Mouse (Mus musculus): ENCODE results near the gene Pitpnm2. TPM values are rescaled to one million over a fixed set of nuclear protein-coding genes. Genes with fewer than 3 reads are reported as not detected.

Gene Pitpnm2
- polyA plus RNA-seq, 1 experiment = 5.3 TPM

DNA sequence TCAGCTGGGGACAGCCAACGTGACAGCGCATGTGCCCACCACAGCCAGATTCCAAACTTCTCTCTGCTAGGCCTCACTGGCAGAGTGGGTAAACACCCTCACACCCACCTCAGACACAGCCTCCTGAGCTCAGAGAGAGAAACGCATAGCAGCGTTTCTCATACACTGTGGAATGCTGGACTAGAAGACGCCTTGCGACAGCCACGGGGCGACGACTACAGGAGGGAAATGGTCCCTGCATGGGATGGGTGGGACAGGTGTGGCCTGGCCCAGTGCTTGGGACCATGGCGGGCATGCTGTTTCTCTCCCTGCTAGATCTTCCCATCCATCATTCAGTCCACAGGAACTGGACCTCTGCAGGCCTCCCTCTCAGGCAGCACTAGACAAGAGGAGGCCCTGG lies 167.1 kb downstream of the Pitpnm2 start:
- H3K27me3 ChIP-seq (ENCODE audit: control insufficient read depth, insufficient read depth, insufficient read length) = no peaks in the 10 kb centered on the region
- H3ac ChIP-seq (ENCODE audit: control insufficient read depth, insufficient read length) = no peak overlapping the region
- TF ChIP-seq TCF12 (IDR thresholded peaks at IDR 0.05; ENCODE audit: insufficient read depth, poor library complexity, severe bottlenecking) (no peak), E2F4 (IDR thresholded peaks at IDR 0.05; ENCODE audit: insufficient read depth) (no peak)
- no peak overlapping the region for H3K4me2 ChIP-seq (ENCODE audit: low read depth)
- no peak overlapping the region for H3K4me3 ChIP-seq
- no peaks in the 10 kb centered on the region for H3K36me3 ChIP-seq (ENCODE audit: control insufficient read depth, insufficient read depth)
- H3K79me2 ChIP-seq (ENCODE audit: control insufficient read depth, insufficient read depth) = no peaks in the 10 kb centered on the region

GRCm38 (mm10) chr5:124079880-124080279 lies 169.7 kb downstream of the Pitpnm2 start:
- Histone ChIP-seq H3K4me2 (ENCODE audit: low read depth) (no peak overlapping the region), H3K27me3 (ENCODE audit: control insufficient read depth, insufficient read depth, insufficient read length) (no peaks in the 10 kb centered on the region), H3ac (ENCODE audit: control insufficient read depth, insufficient read length) (no peak overlapping the region), H3K4me3 (no peak overlapping the region), H3K79me2 (ENCODE audit: control insufficient read depth, insufficient read depth) (no peaks in the 10 kb centered on the region), H3K36me3 (ENCODE audit: control insufficient read depth, insufficient read depth) (no peaks in the 10 kb centered on the region)
- no peak for TF ChIP-seq POLR2AphosphoS2 (IDR thresholded peaks at IDR 0.05; ENCODE audit: insufficient read length, low read depth)
- no peak for TF ChIP-seq E2F4 (IDR thresholded peaks at IDR 0.05; ENCODE audit: insufficient read depth)
- no peak for TF ChIP-seq POLR2A (IDR thresholded peaks at IDR 0.05; ENCODE audit: insufficient read length, low read depth)
- no peak for TF ChIP-seq MAX (IDR thresholded peaks at IDR 0.05; ENCODE audit: low read depth)
- TF ChIP-seq TCF3 (IDR thresholded peaks at IDR 0.05; ENCODE audit: insufficient read length, low read depth) = no peak
- TF ChIP-seq REST (IDR thresholded peaks at IDR 0.05; ENCODE audit: insufficient read depth, insufficient read length) = no peak
- no peak for TF ChIP-seq USF1 (IDR thresholded peaks at IDR 0.05; ENCODE audit: low read depth)
- TF ChIP-seq SRF (IDR thresholded peaks at IDR 0.05; ENCODE audit: control insufficient read depth, insufficient read length, low read depth) = no peak

DNA sequence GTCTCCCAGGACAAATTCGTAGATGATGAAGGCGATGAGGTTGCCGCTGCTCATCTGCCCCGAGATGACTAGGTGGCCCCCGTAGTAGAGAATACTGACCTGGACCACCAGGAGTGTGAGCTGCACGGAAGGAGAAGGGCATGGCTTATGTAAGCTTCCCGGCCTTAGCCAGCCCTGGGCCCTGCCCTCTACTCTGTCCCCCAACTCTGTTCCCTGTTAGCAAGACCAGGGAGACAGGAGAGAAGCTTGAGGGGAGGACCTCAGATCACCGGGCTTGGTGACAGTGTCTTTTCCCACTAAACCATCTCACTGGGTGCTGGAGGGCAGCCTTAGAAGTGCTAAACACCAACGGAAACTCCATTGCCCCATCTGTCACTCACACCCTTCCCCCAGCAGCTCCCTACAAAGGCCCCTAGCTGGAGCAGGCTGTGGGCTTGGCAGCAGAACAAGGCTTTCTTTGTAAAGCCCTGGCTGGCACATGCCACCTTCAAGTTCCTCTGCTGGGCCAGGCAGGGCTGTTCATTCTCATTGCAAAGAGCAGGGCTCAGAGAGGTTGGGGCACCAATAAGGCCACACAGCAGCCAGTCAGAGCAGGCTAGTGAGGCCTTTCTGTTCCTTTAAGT lies 170.7 kb downstream of the Pitpnm2 start:
- TF ChIP-seq POLR2AphosphoS2 (IDR thresholded peaks at IDR 0.05; ENCODE audit: insufficient read length, low read depth) = no peak
- no peak overlapping the region for H3K4me3 ChIP-seq
- no peaks in the 10 kb centered on the region for H3K79me2 ChIP-seq (ENCODE audit: control insufficient read depth, insufficient read depth)
- no peak overlapping the region for H3ac ChIP-seq (ENCODE audit: control insufficient read depth, insufficient read length)
- no peak overlapping the region for H3K4me2 ChIP-seq (ENCODE audit: low read depth)
- H3K27me3 ChIP-seq (ENCODE audit: control insufficient read depth, insufficient read depth, insufficient read length) = no peaks in the 10 kb centered on the region
- H3K36me3 ChIP-seq (ENCODE audit: control insufficient read depth, insufficient read depth) = no peaks in the 10 kb centered on the region

DNA sequence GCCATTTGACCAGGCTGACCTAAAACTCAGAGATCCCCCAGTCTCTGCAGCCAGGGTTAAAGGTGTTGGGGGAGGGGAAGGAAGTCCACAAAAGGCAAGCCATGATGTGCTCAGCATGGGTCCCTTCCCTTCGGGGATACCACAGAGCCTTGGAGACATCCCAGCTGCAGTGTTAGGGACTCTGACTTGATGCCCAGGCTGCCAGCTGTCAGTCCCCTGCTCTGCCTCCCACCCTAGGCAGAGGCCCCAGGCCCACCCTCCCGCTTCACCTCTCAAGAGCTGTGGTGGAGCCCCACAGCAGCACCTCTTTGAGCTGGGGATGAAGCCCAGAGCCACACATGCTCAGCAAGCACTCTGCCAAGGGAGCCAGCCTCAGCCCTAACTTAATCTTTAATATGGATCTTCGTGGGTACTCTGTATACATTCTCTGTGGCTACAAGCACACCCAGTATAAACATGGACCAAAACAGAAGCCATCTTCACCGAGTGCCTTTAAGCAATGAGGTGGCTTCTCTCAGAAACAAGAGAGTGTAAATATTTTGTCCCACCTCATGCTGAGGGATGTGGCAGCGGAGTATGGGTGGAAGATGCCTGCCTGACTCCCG lies 171.6 kb downstream of the Pitpnm2 start:
- Histone ChIP-seq H3K27me3 (ENCODE audit: control insufficient read depth, insufficient read depth, insufficient read length) (no peaks in the 10 kb centered on the region), H3ac (ENCODE audit: control insufficient read depth, insufficient read length) (no peak overlapping the region), H3K36me3 (ENCODE audit: control insufficient read depth, insufficient read depth) (no peaks in the 10 kb centered on the region), H3K4me3 (no peak overlapping the region), H3K4me2 (ENCODE audit: low read depth) (no peak overlapping the region), H3K79me2 (ENCODE audit: control insufficient read depth, insufficient read depth) (no peaks in the 10 kb centered on the region)
- TF ChIP-seq SRF (IDR thresholded peaks at IDR 0.05; ENCODE audit: control insufficient read depth, insufficient read length, low read depth) (no peak), TCF3 (IDR thresholded peaks at IDR 0.05; ENCODE audit: insufficient read length, low read depth) (no peak), POLR2A (IDR thresholded peaks at IDR 0.05; ENCODE audit: insufficient read length, low read depth) (no peak)

DNA sequence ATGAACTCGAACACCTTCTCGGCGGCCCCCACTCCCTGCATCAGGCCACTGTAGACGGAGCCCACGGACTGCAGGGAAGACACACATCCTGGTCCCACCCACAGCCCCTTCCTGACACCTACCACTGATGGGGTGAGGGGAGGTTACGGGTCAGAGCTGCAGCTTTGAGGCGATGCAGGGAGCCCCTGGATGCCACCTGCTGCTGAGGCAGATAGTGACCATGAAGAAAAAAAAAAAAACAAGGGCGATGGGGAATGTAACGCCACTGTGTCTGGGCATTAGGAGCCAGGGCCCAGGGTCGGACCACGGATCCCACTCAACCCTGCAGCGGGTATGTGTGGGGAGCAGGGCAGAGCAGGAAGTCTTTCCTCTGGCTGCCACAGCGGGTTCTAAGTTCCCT lies 172.3 kb downstream of the Pitpnm2 start:
- no peaks in the 10 kb centered on the region for H3K79me2 ChIP-seq (ENCODE audit: control insufficient read depth, insufficient read depth)
- H3K27me3 ChIP-seq (ENCODE audit: control insufficient read depth, insufficient read depth, insufficient read length) = no peaks in the 10 kb centered on the region
- no peak for TF ChIP-seq TCF3 (IDR thresholded peaks at IDR 0.05; ENCODE audit: insufficient read length, low read depth)
- no peak for TF ChIP-seq POLR2A (IDR thresholded peaks at IDR 0.05; ENCODE audit: insufficient read length, low read depth)
- no peak for TF ChIP-seq REST (IDR thresholded peaks at IDR 0.05; ENCODE audit: insufficient read depth, insufficient read length)
- no peak for TF ChIP-seq TCF12 (IDR thresholded peaks at IDR 0.05; ENCODE audit: insufficient read depth, poor library complexity, severe bottlenecking)
- no peak for TF ChIP-seq MYOD1 (IDR thresholded peaks at IDR 0.05; ENCODE audit: control insufficient read depth in 1 of 3, insufficient read length in 2 of 3, low read depth in 2 of 3)
- TF ChIP-seq E2F4 (IDR thresholded peaks at IDR 0.05; ENCODE audit: insufficient read depth) = no peak
- no peak for TF ChIP-seq CEBPB (IDR thresholded peaks at IDR 0.05; ENCODE audit: insufficient read depth, poor library complexity, severe bottlenecking)
- TF ChIP-seq USF1 (IDR thresholded peaks at IDR 0.05; ENCODE audit: low read depth) = no peak
- no peak for TF ChIP-seq POLR2AphosphoS2 (IDR thresholded peaks at IDR 0.05; ENCODE audit: insufficient read length, low read depth)
- no peak for TF ChIP-seq MAX (IDR thresholded peaks at IDR 0.05; ENCODE audit: low read depth)
- TF ChIP-seq MYOG (IDR thresholded peaks at IDR 0.05; ENCODE audit: control insufficient read depth in 1 of 3, insufficient read depth in 1 of 3, insufficient read length in 2 of 3, low read depth in 2 of 3) = no peak
- TF ChIP-seq SRF (IDR thresholded peaks at IDR 0.05; ENCODE audit: control insufficient read depth, insufficient read length, low read depth) = no peak
- no peak overlapping the region for H3K4me3 ChIP-seq
- H3K4me2 ChIP-seq (ENCODE audit: low read depth) = no peak overlapping the region
- no peak overlapping the region for H3ac ChIP-seq (ENCODE audit: control insufficient read depth, insufficient read length)
- no peaks in the 10 kb centered on the region for H3K36me3 ChIP-seq (ENCODE audit: control insufficient read depth, insufficient read depth)

- H3K36me3 ChIP-seq (ENCODE audit: control insufficient read depth, insufficient read depth) = no peaks in the 10 kb centered on the region
- no peak for TF ChIP-seq SRF (IDR thresholded peaks at IDR 0.05; ENCODE audit: control insufficient read depth, insufficient read length, low read depth)
- TF ChIP-seq TCF12 (IDR thresholded peaks at IDR 0.05; ENCODE audit: insufficient read depth, poor library complexity, severe bottlenecking) = no peak
- no peak for TF ChIP-seq POLR2A (IDR thresholded peaks at IDR 0.05; ENCODE audit: insufficient read length, low read depth)
- no peak for TF ChIP-seq USF1 (IDR thresholded peaks at IDR 0.05; ENCODE audit: low read depth)
- no peak for TF ChIP-seq E2F4 (IDR thresholded peaks at IDR 0.05; ENCODE audit: insufficient read depth)
- no peak for TF ChIP-seq TCF3 (IDR thresholded peaks at IDR 0.05; ENCODE audit: insufficient read length, low read depth)
- TF ChIP-seq MYOD1 (IDR thresholded peaks at IDR 0.05; ENCODE audit: control insufficient read depth in 1 of 3, insufficient read length in 2 of 3, low read depth in 2 of 3) = no peak
- TF ChIP-seq POLR2AphosphoS2 (IDR thresholded peaks at IDR 0.05; ENCODE audit: insufficient read length, low read depth) = no peak
- TF ChIP-seq CEBPB (IDR thresholded peaks at IDR 0.05; ENCODE audit: insufficient read depth, poor library complexity, severe bottlenecking) = no peak
- TF ChIP-seq REST (IDR thresholded peaks at IDR 0.05; ENCODE audit: insufficient read depth, insufficient read length) = no peak
- no peak for TF ChIP-seq MYOG (IDR thresholded peaks at IDR 0.05; ENCODE audit: control insufficient read depth in 1 of 3, insufficient read depth in 1 of 3, insufficient read length in 2 of 3, low read depth in 2 of 3)
- no peak for TF ChIP-seq MAX (IDR thresholded peaks at IDR 0.05; ENCODE audit: low read depth)
- H3K4me3 ChIP-seq = no peak overlapping the region
Measured at GRCm38 (mm10) chr5:124076559-124076958, 173.0 kb downstream of the Pitpnm2 start.

More at GRCm38 (mm10) chr5:124076559-124076958, 173.0 kb downstream of the Pitpnm2 start:
- Histone ChIP-seq H3K79me2 (ENCODE audit: control insufficient read depth, insufficient read depth) (no peaks in the 10 kb centered on the region), H3K4me2 (ENCODE audit: low read depth) (no peak overlapping the region), H3K27me3 (ENCODE audit: control insufficient read depth, insufficient read depth, insufficient read length) (no peaks in the 10 kb centered on the region), H3ac (ENCODE audit: control insufficient read depth, insufficient read length) (no peak overlapping the region)
